Mouse (Mus musculus) midbrain, embryonic 11.5 days (tissue): ENCODE results near the gene Anpep. TPM values are rescaled to one million over a fixed set of nuclear protein-coding genes. Genes with fewer than 3 reads are reported as not detected.

Source experiments
- ATAC-seq: fragments of 200-750 bp; cut with Nextera tagmentation; 2 replicates; pipeline ENCODE4 v1.8.0; 2017; ENCODE audit warnings: moderate TSS enrichment, moderate library complexity; ENCODE audit not compliant: low FRiP score
- DNase-seq: peaks from one replicate; pipeline ENCODE4 v3.0.0; 2015; ENCODE audit warnings: low spot score; ENCODE audit errors: missing footprints
- H3K27ac ChIP-seq: fragments of 300-500 bp; sonication (generic); 2 replicates; pipeline ENCODE4 v1.5.1; 2014; ENCODE audit warnings: low read depth, low read length
- H3K27me3 ChIP-seq: fragments of 300-500 bp; sonication (generic); 2 replicates; pipeline ENCODE4 v1.6.1; 2014; ENCODE audit warnings: mild to moderate bottlenecking, low read length, moderate library complexity, mixed read lengths; ENCODE audit not compliant: control insufficient read depth, insufficient read depth
- H3K36me3 ChIP-seq: fragments of 300-500 bp; sonication (generic); 2 replicates; pipeline ENCODE4 v1.6.1; 2014; ENCODE audit warnings: mild to moderate bottlenecking, low read length, moderate library complexity, mixed read lengths; ENCODE audit not compliant: control insufficient read depth, insufficient read depth
- H3K4me1 ChIP-seq: fragments of 300-500 bp; sonication (generic); 2 replicates; pipeline ENCODE4 v1.6.1; 2014; ENCODE audit warnings: low read length; ENCODE audit not compliant: control insufficient read depth, insufficient read depth
- H3K4me2 ChIP-seq: fragments of 300-500 bp; sonication (generic); 2 replicates; pipeline ENCODE4 v1.6.1; 2014; ENCODE audit warnings: mild to moderate bottlenecking, moderate library complexity
- H3K4me3 ChIP-seq: fragments of 300-500 bp; sonication (generic); 2 replicates; pipeline ENCODE4 v1.5.1; 2014; ENCODE audit warnings: low read depth, low read length
- H3K9ac ChIP-seq: fragments of 300-500 bp; sonication (generic); 2 replicates; pipeline ENCODE4 v1.6.1; 2014; ENCODE audit warnings: low read length
- H3K9me3 ChIP-seq: fragments of 300-500 bp; sonication (generic); 2 replicates; pipeline ENCODE4 v1.6.1; 2016; ENCODE audit warnings: low read length; ENCODE audit not compliant: control insufficient read depth
- WGBS: fragments of 180-500 bp; shearing (Covaris S2); extraction: QIAGEN DNeasy Blood & Tissue Kit; methylation state at CpG from one replicate; pipeline ENCODE4 v1.1.7; 2014; 5-methylcytosine and 5-hydroxymethylcytosine counted together
- polyA plus RNA-seq: library from polyadenylated mRNA; unstranded; fragments of >200 nt; fragmentation: Nextera tagmentation; extraction: Ambion mirVana; gene quantifications from 2 replicates; pipeline ENCODE4 v1.2.1, GENCODE M21; 2014

Gene Anpep
- polyA plus RNA-seq, 1 experiment from 2014 or later: 5.6 TPM

- no peak for ATAC-seq
- Histone ChIP-seq H3K27ac (no peak overlapping the region), H3K36me3 (peaks cover under 1% of the 10 kb centered on the region; the same call in 1 of the 2 replicates), H3K4me2 (no peak overlapping the region), H3K9me3 (no peaks in the 10 kb centered on the region), H3K9ac (no peak overlapping the region), H3K4me3 (no peak overlapping the region), H3K27me3 (no peaks in the 10 kb centered on the region), H3K4me1 (no peaks in the 10 kb centered on the region)
- 87% methylated on average over 15 of the region's 15 CpGs for WGBS
- no peak for DNase-seq
These were observed 29.8 kb upstream of the Anpep start for GRCm38 (mm10) chr7:79890436-79891221.

GRCm38 (mm10) chr7:79888603-79889002, 27.7 kb upstream of the Anpep start:
- peaks cover 2% of the 10 kb centered on the region; the same call in 1 of the 2 replicates for H3K36me3 ChIP-seq
- H3K4me1 ChIP-seq: no peaks in the 10 kb centered on the region
- no peak overlapping the region for H3K4me2 ChIP-seq
- no peak for ATAC-seq
- no peak overlapping the region for H3K4me3 ChIP-seq
- 92% methylated on average over 9 of the region's 9 CpGs for WGBS
- H3K9me3 ChIP-seq: no peaks in the 10 kb centered on the region
- H3K27me3 ChIP-seq: no peaks in the 10 kb centered on the region
- no peak overlapping the region for H3K9ac ChIP-seq
- DNase-seq: no peak
- H3K27ac ChIP-seq: no peak overlapping the region

- no peak for ATAC-seq
- peaks cover 13% of the 10 kb centered on the region for H3K36me3 ChIP-seq
These were observed 22.9 kb upstream of the Anpep start for GRCm38 (mm10) chr7:79883613-79884334.

GRCm38 (mm10) chr7:79881901-79882300, 21.0 kb upstream of the Anpep start:
- no peaks in the 10 kb centered on the region for H3K4me1 ChIP-seq
- DNase-seq: no peak
- H3K27me3 ChIP-seq: no peaks in the 10 kb centered on the region
- no peak overlapping the region for H3K27ac ChIP-seq
- no peaks in the 10 kb centered on the region for H3K9me3 ChIP-seq
- H3K4me2 ChIP-seq: no peak overlapping the region
- no peak overlapping the region for H3K4me3 ChIP-seq
- H3K9ac ChIP-seq: no peak overlapping the region
- 92% methylated on average over 6 of the region's 6 CpGs for WGBS
- H3K36me3 ChIP-seq: peaks cover 13% of the 10 kb centered on the region
- no peak for ATAC-seq

More at GRCm38 (mm10) chr7:79883613-79884334, 22.9 kb upstream of the Anpep start:
- H3K27me3 ChIP-seq: no peaks in the 10 kb centered on the region
- H3K27ac ChIP-seq: no peak overlapping the region
- no peak overlapping the region for H3K9ac ChIP-seq
- H3K4me3 ChIP-seq: no peak overlapping the region
- DNase-seq: no peak
- WGBS: 91% methylated on average over 7 of the region's 7 CpGs
- no peaks in the 10 kb centered on the region for H3K9me3 ChIP-seq
- no peaks in the 10 kb centered on the region for H3K4me1 ChIP-seq
- no peak overlapping the region for H3K4me2 ChIP-seq

GRCm38 (mm10) chr7:79880998-79881397, 20.1 kb upstream of the Anpep start:
- H3K4me3 ChIP-seq: no peak overlapping the region
- H3K27ac ChIP-seq: no peak overlapping the region
- no peaks in the 10 kb centered on the region for H3K27me3 ChIP-seq
- H3K4me2 ChIP-seq: no peak overlapping the region
- no peak for DNase-seq
- peaks cover 13% of the 10 kb centered on the region for H3K36me3 ChIP-seq
- H3K9me3 ChIP-seq: no peaks in the 10 kb centered on the region
- no peak overlapping the region for H3K9ac ChIP-seq
- ATAC-seq: no peak
- WGBS: 51% methylated on average over 3 of the region's 3 CpGs
- no peaks in the 10 kb centered on the region for H3K4me1 ChIP-seq

- peaks cover 11% of the 10 kb centered on the region for H3K36me3 ChIP-seq
- H3K27me3 ChIP-seq: no peaks in the 10 kb centered on the region
- H3K4me3 ChIP-seq: no peak overlapping the region
- H3K9ac ChIP-seq: no peak overlapping the region
- DNase-seq (no peak), ATAC-seq (no peak)
- H3K4me1 ChIP-seq: no peaks in the 10 kb centered on the region
- no peak overlapping the region for H3K27ac ChIP-seq
- H3K4me2 ChIP-seq: no peak overlapping the region
- WGBS: 91% methylated on average over 6 of the region's 6 CpGs
- H3K9me3 ChIP-seq: no peaks in the 10 kb centered on the region
These were observed 19.2 kb upstream of the Anpep start for GRCm38 (mm10) chr7:79880033-79880432.

- WGBS: 81% methylated on average over 2 of the region's 2 CpGs
- peaks cover 11% of the 10 kb centered on the region for H3K36me3 ChIP-seq
- no peak for ATAC-seq
These were observed 17.7 kb upstream of the Anpep start for GRCm38 (mm10) chr7:79878455-79879025.

GRCm38 (mm10) chr7:79873407-79873806, 12.5 kb upstream of the Anpep start:
- Histone ChIP-seq H3K36me3 (no peaks in the 10 kb centered on the region), H3K27me3 (no peaks in the 10 kb centered on the region), H3K4me2 (no peak overlapping the region), H3K9ac (no peak overlapping the region), H3K4me3 (no peak overlapping the region), H3K27ac (no peak overlapping the region), H3K4me1 (no peaks in the 10 kb centered on the region), H3K9me3 (no peaks in the 10 kb centered on the region)
- ATAC-seq (no peak), DNase-seq (no peak)
- WGBS: 92% methylated on average over 6 of the region's 6 CpGs

More at GRCm38 (mm10) chr7:79878455-79879025, 17.7 kb upstream of the Anpep start:
- H3K27me3 ChIP-seq: no peaks in the 10 kb centered on the region
- H3K9me3 ChIP-seq: no peaks in the 10 kb centered on the region
- no peak for DNase-seq
- no peak overlapping the region for H3K9ac ChIP-seq
- H3K27ac ChIP-seq: no peak overlapping the region
- H3K4me1 ChIP-seq: no peaks in the 10 kb centered on the region
- H3K4me2 ChIP-seq: no peak overlapping the region
- no peak overlapping the region for H3K4me3 ChIP-seq

- ATAC-seq: no peak
- Histone ChIP-seq H3K4me2 (no peak overlapping the region), H3K9ac (no peak overlapping the region), H3K27ac (no peak overlapping the region), H3K9me3 (no peaks in the 10 kb centered on the region), H3K27me3 (no peaks in the 10 kb centered on the region), H3K4me3 (no peak overlapping the region), H3K4me1 (no peaks in the 10 kb centered on the region), H3K36me3 (no peaks in the 10 kb centered on the region)
- 90% methylated on average over 6 of the region's 6 CpGs for WGBS
- DNase-seq: no peak
These were observed 11.0 kb upstream of the Anpep start for GRCm38 (mm10) chr7:79871797-79872345.
